Mouse (Mus musculus) mouse trophoblast stem cell (cell line): ENCODE measurements around the gene Synj2.

Source experiments
- in situ Hi-C, 2 experiments: fragments of 300-500 bp; cut with MseI, MboI; formaldehyde crosslinking; loops; 2 replicates in 1 of 2; 3 replicates in 1 of 2; pipeline ENCODE4 v1.15.1; 2025

Gene Synj2

DNA sequence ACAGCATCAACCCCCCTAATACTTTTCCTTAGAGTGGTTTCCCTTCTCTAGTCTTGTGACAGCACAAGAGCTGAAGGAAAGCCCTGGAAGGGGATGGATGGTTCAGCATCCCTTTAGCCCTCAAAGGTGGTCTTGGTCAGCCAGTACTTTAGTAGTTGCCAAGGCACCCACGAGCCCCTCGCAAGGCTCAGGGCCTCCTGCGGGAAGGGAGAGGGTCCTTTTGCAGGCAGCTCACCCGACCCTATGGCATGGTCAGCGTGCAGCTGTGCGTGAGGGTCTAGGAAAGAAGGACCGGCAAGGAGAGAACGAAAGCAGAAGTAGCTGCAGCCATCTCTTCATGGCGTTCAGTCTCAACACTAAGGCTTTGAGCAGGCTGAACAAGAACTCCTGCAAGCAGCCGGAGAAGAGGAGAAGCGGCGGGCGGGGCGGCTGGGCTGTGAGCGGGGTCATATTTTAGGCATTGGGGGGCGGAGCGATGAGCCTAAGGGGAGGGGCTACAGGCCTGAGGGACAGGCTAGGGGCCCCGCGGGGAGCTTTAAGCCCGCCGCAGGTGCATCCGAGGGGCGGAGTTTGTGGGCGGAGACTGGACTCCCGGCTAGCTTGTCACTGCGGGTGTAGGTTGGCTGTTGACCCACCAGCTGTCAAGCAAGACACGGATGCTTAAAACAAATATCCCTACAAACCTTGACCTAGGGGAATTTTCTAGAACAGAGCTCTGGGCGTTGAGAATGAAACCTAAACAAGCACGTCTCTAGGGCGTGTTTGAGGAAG is 6.3 kb upstream of the Synj2 start:
- in situ Hi-C loops: no loop called here

DNA sequence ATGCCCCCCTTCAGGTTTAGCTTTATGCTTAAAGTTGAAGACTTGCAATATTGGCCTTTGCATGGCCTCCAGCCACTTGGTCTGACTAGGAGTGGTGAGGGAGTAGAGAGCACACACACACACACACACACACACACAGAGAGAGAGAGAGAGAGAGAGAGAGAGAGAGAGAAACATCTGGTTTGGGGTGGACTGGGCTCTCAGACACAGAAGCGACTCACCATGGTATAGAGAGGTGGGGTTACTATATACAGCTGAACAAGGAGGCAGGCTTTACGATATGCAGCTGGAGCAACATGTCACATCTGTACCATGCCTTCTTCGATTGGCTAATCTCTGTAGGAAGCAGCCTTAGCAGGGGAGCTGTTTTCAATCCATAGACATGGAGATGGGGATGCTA is 5.4 kb upstream of the Synj2 start:
- in situ Hi-C loops: no loop called here

DNA sequence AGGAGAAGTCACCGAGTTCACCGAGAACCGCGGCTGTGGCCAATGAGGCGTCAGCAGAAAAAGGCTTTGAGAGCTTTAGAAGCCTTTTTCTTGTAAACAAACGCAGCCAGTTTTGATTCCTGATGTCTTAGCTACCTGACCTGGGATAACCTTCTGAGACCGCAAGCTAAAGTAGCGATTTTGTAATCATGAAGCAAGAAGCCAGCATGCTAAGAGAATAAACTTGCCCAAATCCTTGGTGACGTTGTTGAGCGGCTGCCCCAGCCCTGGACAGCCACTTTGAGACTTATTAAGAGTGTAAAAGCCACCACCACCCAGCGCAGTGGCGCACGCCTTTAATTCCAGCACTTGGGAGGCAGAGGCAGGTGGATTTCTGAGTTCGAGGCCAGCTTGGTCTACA is 4.8 kb upstream of the Synj2 start:
- in situ Hi-C loops: no loop called here

DNA sequence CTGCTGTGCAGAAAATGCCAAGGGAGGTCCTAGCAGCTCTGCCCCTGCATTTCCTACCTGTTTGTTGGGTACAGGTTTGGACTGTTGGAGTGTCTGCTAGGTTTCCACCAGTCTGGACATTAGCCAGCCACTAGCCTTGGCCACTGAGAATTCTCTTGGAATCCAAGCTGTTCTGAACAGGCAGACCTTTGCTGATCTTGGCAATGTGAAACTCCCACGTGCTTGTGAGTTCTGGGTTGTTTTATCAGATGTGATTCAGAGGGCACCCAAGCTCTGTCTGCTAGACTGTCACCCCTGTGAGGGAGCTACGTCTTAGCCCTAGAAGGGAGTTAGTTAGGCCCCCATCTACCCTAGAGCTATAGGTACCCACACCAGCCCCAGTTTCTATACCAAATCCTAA is 3.6 kb upstream of the Synj2 start:
- in situ Hi-C loops: no loop called here

DNA sequence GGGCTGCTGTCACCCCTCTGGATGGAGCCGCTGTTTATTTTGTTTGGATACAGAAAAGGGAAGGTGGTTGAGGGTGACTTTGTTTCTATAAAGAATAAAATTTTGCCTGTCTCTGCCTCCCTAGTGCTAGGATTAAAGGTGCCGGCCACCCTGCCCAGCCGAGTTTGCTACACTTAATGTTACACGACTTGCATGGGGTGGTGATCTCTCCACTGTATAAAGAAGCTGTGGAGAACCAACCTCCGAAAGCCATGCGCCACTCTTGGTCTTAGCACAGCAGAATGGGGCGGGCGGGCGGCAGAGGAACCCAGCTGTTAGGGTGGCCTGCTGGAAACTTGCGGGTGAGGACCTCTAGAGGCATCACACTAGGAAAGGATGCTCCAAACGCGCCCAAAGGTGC is 1.2 kb upstream of the Synj2 start:
- in situ Hi-C loops: no loop called here

DNA sequence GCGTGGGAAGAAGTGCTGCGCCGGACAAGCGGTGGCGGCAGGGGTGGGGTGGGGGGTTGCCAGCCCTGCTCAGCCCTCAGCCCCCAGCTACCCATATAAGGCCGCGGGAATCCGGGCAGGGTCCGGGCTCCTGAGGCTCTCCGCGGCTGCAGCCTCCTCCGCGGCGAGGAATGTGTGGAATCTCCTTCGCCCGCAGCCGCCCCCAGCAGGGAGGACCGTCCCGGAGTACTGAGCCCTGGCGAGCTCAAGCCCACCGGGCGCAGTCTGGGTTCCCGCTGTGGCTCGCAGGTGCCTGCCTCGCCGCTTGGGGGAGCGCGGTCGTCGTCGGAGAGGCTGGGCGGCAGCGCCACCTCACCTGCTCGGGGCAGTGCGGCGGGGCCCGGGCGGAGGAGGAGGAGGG is 288 bp upstream of the Synj2 start:
- in situ Hi-C loops: no loop called here

DNA sequence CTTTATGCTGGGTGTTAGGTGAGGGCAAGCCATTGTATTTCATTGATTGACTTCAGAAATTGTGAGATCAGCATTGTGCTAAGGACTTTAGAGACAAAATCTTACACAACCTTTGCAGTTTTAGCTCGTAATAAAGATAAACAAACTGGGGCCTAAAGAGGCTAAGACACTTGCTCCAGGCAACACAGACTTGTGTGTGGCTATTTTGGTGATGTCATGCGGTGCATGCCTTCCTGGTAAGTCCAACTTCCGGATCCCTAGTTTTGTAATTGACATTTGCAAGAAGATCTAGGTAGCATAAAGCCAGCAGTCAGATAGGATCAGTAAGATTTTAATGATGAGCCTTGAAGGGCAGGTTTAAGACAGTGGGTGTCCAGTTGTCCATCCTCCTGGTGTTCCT is 1.1 kb downstream of the Synj2 start:
- in situ Hi-C loops: no loop called here

DNA sequence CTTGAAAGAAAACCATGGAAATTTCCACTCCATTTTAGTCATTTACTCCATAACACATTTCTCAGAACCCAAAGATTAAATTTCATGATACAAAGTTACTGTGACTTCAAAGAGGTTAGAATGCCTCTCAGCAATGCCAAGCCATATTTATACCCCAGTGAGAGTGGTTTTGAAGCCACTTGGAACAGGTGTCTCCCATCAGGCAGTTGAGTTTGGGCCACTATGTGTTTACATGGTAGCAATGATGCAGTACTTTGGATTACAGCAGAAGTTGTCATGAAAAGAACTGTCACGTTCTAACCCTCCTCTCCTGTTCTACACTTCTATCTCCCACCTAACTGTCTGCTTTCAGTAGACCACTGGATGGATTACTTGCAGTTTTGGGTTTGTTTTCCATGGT is 2.0 kb downstream of the Synj2 start:
- in situ Hi-C loops: no loop called here

DNA sequence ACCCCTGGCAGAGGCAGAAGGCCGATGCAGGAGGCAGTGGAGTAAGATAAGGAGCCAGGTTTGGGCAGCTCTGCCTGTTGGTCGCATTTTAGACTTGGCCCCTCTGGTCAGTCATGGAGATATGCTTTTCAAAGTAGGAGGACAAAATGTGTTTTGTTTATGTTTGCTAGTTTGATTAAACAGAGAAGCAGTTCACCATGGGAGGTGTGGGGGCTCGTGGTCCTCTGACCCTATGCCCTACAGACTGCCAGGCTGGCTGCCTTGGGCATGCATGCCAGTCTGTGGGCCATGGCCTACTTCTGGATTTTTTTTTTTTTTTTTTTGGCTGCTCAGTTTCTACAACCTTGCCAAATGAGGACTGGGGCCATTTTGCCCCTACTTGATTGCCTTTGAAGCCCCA is 6.0 kb downstream of the Synj2 start:
- in situ Hi-C loops: no loop called here

DNA sequence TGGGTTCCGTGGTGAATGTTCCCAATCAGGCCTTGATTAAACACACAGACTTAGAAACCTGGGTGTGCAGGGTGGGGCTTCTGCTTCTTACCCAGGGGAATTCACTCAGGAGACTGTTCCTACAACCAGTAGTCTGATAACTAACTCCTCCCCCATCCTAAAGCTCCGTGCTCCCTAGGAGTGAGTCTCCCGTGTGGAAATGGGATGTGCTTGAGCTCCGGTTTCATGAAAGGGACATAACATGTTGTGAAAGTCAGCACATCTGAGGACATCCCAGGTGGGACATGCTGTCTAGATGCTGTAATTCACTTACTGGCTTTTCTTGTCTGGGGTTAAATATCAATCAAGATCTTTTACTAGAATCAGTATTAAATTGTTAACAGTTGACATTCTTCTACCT is 11.4 kb downstream of the Synj2 start:
- in situ Hi-C loops: no loop called here

DNA sequence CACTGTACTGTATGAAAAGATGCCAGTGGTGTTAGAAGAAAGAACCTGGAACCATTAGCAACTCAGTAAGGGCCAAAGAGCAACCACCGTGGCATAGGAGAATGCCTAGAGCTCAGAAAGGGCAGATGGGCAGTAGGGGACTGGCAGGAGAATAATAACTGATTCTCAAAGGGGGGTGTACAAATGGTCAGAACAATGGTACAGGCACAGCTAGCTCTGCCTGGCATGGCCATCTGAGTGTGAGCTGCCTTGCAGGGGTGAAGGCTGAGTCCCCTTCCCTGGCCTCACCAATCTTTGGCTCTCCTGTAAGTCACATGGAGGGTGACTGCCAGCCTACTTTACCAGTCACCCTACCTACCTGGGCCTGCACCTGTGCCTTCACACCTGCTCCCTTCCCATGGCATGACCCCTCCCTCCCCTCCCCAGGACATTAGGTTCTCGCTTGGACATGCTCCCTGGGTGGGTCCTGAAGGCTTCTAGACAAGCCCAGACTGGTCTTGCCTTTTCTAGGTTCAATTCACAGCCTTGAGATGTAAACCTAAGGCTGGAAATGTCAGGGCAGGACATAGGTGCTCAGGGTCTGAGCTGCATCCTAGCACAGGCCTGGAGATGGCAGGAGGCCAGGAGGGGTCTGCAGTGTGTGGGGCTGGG is 15.4 kb downstream of the Synj2 start:
- in situ Hi-C loops: no loop called here

DNA sequence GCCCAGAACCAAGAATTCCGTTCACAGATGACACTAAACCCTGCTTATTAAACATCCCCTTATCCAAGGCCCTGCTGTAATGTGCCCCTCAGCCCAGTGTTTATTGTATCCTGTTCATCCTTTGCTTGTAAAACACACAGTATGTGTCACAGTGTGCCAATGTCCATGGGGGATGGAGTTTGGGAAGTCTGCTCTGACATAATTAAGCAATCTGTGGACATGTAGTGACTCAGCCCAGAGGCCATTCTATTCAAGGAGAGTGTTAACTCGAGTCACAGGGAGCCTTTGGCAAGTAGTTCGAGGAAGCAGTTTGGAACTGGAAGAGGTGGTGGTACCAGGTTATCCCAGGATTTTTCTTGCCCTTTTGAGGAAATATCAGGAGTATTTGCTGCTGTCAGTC is 16.0 kb downstream of the Synj2 start:
- in situ Hi-C loops: no loop called here

DNA sequence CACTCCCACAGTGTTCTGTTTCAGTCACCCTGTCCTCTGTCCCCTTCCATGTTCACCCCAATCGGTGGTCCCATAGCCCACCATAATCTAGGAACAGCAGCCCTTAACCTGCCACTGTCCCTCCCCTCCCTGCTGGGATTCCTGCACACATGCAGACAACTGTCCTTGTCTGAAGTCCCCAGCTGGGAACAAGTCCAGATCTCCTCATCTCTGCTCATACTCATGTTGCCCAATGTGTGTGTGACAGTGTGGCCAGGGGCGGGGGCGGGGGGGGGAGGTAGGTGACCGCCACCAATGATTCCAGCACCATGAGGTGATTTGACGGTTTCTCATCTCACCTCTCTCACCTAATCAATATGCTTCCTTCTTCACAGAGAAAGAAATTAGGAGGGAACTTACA is 17.1 kb downstream of the Synj2 start:
- in situ Hi-C loops: no loop called here

DNA sequence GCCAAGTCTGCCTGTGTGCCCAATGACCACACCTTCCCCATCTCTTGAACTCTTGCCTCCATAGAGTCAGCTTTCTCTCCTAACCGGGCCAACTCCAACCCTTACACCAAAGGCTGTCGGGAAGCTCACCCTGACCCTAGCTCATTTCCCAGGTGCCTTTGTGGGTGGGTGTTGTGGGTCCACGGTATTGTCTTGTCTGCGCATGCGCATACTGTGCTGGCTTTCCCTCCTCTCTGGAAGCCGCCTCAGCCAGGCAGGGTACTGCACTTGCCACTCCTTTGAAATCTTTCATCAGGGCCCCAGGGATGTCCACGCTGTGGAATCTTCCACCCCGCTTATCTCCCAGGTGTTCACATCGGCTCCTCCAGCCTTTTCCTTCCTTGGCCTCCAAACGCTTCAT is 17.6 kb downstream of the Synj2 start:
- in situ Hi-C loops: no loop called here

DNA sequence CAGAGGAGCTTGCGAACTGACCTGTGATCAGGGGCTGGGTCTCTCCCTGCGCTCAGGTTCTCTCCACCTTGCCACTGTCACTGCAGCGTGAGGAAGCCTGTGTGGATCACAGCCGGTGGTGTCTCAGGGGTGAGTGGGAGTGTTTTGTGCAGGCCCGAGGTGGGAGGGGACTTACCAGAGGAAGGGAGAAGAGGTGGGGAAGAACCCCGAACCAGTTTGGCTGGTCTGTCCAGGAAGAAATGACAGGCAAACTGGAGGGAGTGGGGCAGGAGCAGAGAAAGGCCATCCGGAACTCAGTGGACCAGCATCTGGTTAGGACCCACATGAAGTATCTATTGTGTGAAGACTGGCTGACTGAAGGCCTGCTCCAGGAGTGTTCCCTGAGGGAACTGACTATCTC is 18.0 kb downstream of the Synj2 start:
- in situ Hi-C loops: no loop called here

DNA sequence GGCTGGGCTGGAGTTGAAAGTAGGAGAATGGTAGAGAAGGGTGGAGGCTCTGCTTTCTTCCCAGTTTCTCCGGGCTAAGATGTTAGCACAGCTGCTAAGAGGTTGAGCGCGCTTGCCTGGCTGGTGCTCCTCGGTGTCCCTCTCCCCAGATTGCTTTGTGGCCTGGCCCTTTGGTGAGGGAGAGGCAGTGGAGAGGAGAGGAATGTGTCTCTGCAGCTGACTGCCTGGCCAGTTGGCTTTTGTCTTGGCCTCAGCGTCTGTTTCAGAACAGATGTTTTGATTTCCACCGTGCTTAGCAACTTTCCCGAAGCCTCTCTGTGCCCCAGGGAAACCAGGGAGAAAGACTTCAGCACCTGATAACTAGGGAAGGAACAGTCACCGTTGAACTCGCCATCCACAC is 18.7 kb downstream of the Synj2 start:
- in situ Hi-C loops: no loop called here

DNA sequence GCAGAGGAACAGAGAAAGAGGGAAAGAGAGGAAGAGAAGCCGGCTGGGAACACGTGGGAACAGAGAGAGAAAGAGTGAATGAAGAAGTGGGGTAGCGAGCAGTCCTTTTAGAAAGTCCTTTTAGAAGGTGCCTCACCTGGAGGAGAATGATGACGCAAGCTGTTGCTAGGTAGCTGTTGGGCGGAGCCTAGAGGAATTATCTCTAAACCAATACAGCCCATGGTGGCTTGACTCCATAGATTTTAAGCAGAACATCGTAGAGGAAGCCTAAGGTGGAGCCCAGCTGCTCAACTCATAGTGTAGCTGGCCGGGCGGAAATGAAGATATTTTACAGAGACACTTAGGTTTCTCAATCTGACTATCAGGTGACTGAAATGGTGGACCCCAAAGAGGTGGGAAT is 22.7 kb downstream of the Synj2 start:
- in situ Hi-C loops: no loop called here

DNA sequence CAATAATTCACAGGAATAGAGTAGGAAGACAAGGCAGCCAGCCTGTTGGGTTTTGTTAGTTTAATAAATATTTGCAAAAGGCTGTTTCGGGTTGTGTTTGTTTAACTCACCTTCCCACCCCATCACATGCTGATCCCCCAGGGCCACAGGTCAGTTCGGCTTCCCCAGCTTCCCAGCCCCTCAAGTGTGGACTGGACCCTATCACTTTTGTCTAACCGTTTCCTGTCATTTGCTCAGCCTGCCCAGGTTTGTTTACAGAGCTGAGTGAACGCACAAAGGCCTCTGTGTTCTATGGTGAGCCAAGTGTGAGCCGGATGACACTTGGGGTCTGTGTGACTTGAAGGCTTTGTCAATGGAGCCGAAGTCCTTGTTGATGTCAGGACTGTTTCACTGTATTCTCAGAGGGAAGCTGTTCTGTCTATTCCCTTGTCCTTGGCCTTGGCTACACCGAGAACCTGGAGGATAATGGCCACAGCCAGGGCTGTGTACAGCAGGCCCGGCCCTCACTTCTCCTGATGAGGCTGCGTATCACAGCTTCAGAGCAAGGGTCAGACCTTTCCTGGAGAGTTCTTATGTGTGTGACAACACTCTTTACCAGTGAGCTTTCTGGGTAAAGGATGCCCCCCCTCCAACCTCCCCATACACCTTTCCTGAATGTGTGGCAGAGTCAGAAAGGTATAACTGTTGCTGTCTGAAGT is 24.2 kb downstream of the Synj2 start:
- in situ Hi-C loops: no loop called here

DNA sequence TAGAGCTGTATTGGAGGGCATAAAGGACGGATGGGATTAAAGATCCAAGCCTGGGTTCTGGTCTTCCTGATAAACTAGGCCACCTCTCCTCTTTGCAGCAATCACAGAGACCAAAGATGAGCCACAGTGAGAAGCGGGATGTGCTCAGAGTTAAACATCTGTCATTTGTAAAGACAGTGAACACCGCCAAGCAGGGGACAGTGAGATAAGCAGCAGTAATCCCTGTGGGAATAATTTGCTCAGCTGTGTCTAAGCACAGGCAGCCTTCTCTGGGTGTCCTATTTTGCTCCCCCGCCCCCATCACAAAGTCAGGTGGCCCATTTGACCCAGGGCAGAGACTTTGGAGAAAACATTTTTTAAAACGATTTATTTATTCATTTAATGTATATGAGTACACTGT is 25.6 kb downstream of the Synj2 start:
- in situ Hi-C loops: no loop called here

DNA sequence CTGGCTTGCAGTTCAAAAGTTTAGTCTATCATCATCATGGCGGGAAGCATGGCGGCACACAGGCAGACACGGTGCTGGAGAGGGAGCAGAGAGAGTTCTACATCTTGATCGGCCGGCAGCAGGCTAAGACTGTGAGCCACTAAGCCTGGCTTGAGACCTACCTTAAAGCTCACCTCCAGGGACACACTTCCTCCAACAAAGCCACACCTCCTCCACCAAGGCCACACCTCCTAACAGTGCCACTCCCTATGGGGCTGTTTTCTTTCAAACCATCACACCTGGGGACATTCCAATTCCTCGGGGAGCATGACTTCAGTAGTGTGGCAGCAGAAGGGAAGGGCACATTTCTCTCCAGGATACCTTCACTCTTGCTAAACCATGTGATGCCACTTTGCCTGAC is 27.5 kb downstream of the Synj2 start:
- in situ Hi-C loops: no loop called here

DNA sequence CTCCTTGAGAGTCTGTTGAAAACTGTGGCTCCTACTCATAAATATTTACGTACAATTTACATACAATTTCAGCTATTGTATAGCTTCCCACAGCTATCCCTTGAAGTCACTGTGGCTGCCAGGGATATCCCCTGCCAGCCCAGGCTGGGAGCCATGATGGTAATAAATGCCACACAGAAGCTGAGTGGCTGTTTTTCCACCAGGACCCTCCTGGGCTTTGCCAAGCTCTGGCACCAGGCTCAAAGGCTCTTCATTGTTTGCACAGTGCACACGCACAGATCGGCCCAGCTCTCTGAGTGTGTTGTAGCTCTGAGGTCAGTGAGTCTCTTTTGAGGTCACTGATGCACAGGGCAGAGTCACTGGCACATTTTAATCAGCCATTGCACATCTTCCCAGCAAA is 28.2 kb downstream of the Synj2 start:
- in situ Hi-C loops: no loop called here

DNA sequence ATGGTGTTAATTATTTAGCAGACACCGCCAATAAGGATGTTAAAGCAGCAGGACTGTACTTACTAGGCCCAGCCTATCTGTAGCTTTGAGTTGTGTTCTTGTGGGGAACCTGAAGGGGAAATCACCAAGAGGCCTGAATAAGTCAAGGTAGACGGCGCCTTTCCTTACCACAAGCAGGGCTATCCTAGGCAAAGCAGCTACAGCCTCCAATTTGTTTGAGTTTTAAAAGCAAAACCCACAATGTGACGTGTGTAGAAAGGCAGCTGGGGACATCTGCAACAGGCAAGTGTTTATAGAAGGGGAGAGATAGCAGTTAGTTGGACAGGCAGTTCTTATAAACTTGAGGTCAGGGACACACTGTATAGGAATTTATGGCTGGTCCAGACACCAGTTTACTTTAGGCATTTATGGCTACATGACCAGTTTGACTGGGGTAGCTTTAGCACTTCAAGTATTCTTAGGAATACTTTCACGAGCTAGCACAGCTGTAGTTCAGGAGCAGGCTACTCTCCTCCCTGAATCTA is 29.3 kb downstream of the Synj2 start:
- in situ Hi-C loops: no loop called here

DNA sequence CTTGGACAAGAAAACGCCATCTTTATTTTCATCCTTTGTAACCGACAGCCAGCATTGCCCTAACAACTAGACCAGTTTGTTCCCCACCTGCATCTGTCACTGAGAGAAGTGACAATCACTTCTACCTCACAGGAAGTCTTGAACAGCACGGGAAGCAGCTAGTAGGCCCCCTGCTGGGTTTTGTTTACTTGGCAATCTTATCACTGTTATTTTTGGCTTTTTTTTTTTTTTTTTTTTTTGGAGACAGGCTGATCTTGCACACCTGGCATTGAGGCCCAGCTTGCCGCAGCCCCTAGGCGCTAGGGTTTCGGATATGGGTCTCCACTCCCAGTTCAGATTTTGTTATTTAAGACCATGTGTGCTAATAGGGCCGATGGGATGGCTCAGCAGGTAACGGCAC is 32.5 kb downstream of the Synj2 start:
- in situ Hi-C loops: no loop called here
